Comparison of ENCODE assay signal across 8 mouse cellular contexts in genomic region chr4:35226496-35226992, GRCm38 (mm10). TPM values are rescaled to one million over a fixed set of nuclear protein-coding genes. Genes with fewer than 3 reads are reported as not detected.
A peak's percentile ranks its signal among the peaks of the same experiment; 100 is the strongest.
DNase-seq lines count a peak whose midpoint lies in the region; ATAC-seq and TF ChIP-seq lines count a peak whose summit lies in the region.

No protein-coding gene starts in this region.

- no peaks in the 10 kb centered on the region for H3K36me3 ChIP-seq in heart, postnatal 0 days (replicated peaks; ENCODE audit: control insufficient read depth, insufficient read depth, low read length)
- H3K36me3 ChIP-seq in hindbrain, embryonic 16.5 days (ENCODE audit: control insufficient read depth, insufficient read depth, low read length), result no peaks in the 10 kb centered on the region
- H3K36me3 ChIP-seq in midbrain, embryonic 15.5 days (replicated peaks), result no peaks in the 10 kb centered on the region

- no peaks in the 10 kb centered on the region for H3K27me3 ChIP-seq in heart, postnatal 0 days (ENCODE audit: control insufficient read depth, insufficient read depth, low read length)
- H3K27me3 ChIP-seq in hindbrain, embryonic 16.5 days (replicated peaks; ENCODE audit: control insufficient read depth, insufficient read depth, low read length), result no peaks in the 10 kb centered on the region
- no peaks in the 10 kb centered on the region for H3K27me3 ChIP-seq in midbrain, embryonic 15.5 days (replicated peaks)

- peak overlapping the region; percentile 90 for H3K9ac ChIP-seq in heart, postnatal 0 days (replicated peaks; ENCODE audit: low read depth, low read length)
- H3K9ac ChIP-seq in hindbrain, embryonic 16.5 days (ENCODE audit: low read depth, low read length), result peak overlapping the region; percentile 94
- peak overlapping the region; percentile 63 for H3K9ac ChIP-seq in midbrain, embryonic 15.5 days

- TF ChIP-seq EP300 in heart, postnatal 0 days (IDR thresholded peaks at IDR 0.05; ENCODE audit: low read depth), result no peak

- no peaks in the 10 kb centered on the region for H3K9me3 ChIP-seq in heart, postnatal 0 days (replicated peaks; ENCODE audit: control insufficient read depth, low read length)
- no peaks in the 10 kb centered on the region for H3K9me3 ChIP-seq in hindbrain, embryonic 16.5 days (ENCODE audit: control insufficient read depth, low read length)
- H3K9me3 ChIP-seq in midbrain, embryonic 15.5 days, result no peaks in the 10 kb centered on the region

- H3K4me2 ChIP-seq in heart, postnatal 0 days (ENCODE audit: low read depth, low read length), result peak overlapping the region; percentile 97
- H3K4me2 ChIP-seq in hindbrain, embryonic 16.5 days (ENCODE audit: low read length), result peak overlapping the region; percentile 64
- peak overlapping the region; percentile 75 for H3K4me2 ChIP-seq in midbrain, embryonic 15.5 days

- no peak for DNase-seq in heart, postnatal 0 days (ENCODE audit: low spot score)
- DNase-seq in heart, adult 18-20 months, result no peak
- no peak for DNase-seq in MN1 (ENCODE audit: low spot score)
- DNase-seq in left cerebral cortex, postnatal 4 days, result no peak
- DNase-seq in right cerebral cortex, adult 18-20 months, result no peak

- intact Hi-C loops in left cerebral cortex, postnatal 4 days (cut with DNase I), result no loop called here

- H3K4me1 ChIP-seq in heart, postnatal 0 days (ENCODE audit: control insufficient read depth, insufficient read depth), result peaks cover 19% of the 10 kb centered on the region; the same call in 1 of the 2 replicates
- H3K4me1 ChIP-seq in bone marrow macrophage, adult 2 months (ENCODE audit: control insufficient read depth, insufficient read depth, low read length), result peaks cover 21% of the 10 kb centered on the region
- peaks cover 2% of the 10 kb centered on the region; the same call in 1 of the 2 replicates for H3K4me1 ChIP-seq in hindbrain, embryonic 16.5 days (ENCODE audit: control insufficient read depth, insufficient read depth, low read depth, low read length)
- H3K4me1 ChIP-seq in midbrain, embryonic 15.5 days, result peaks cover 13% of the 10 kb centered on the region

- 9% methylated on average over 9 of the region's 9 CpGs for WGBS in heart, postnatal 0 days
- WGBS in hindbrain, embryonic 16.5 days, result 10% methylated on average over 9 of the region's 9 CpGs
- WGBS in midbrain, embryonic 15.5 days, result 10% methylated on average over 9 of the region's 9 CpGs

- peak overlapping the region; percentile 97 for H3K4me3 ChIP-seq in heart, postnatal 0 days (ENCODE audit: low read depth, low read length)
- peak overlapping the region; percentile 89 for H3K4me3 ChIP-seq in bone marrow macrophage, adult 2 months (ENCODE audit: insufficient read depth, low read length)
- peak overlapping the region; percentile 94 for H3K4me3 ChIP-seq in hindbrain, embryonic 16.5 days (ENCODE audit: low read length)
- H3K4me3 ChIP-seq in midbrain, embryonic 15.5 days, result peak overlapping the region; percentile 96

- no peak for TF ChIP-seq POLR2A in bone marrow macrophage, adult 2 months (IDR thresholded peaks at IDR 0.05; ENCODE audit: borderline replicate concordance, low read depth, low read length)

- ATAC-seq in heart, postnatal 0 days (ENCODE audit: insufficient read depth, low read depth), result peak; percentile 48
- ATAC-seq in hindbrain, embryonic 16.5 days, result no peak
- ATAC-seq in midbrain, embryonic 15.5 days (replicated peaks), result peak; percentile 76

- TF ChIP-seq CTCF in heart, postnatal 0 days (IDR thresholded peaks at IDR 0.05; ENCODE audit: low read depth), result no peak
- no peak for TF ChIP-seq CTCF in bone marrow macrophage, adult 2 months (IDR thresholded peaks at IDR 0.05; ENCODE audit: low read depth, low read length)

- peak overlapping the region; percentile 91 for H3K27ac ChIP-seq in heart, postnatal 0 days (ENCODE audit: low read depth)
- H3K27ac ChIP-seq in bone marrow macrophage, adult 2 months (ENCODE audit: insufficient read depth, low read depth, low read length), result peak overlapping the region; percentile 60
- H3K27ac ChIP-seq in hindbrain, embryonic 16.5 days (ENCODE audit: low read depth, low read length), result peak overlapping the region; percentile 78
- peak overlapping the region; percentile 92 for H3K27ac ChIP-seq in midbrain, embryonic 15.5 days

RNA-seq across cellular contexts. Expression of gene C9orf72, which starts 0.6 kb away (rescaled TPM):
- total RNA-seq in heart, postnatal 0 days (2014; rRNA removed; ENCODE audit: low replicate concordance), result 31.8 and 32.2 TPM in 2 replicates
- polyA plus RNA-seq in heart, postnatal 0 days (2015; fragmentation: Nextera tagmentation; extraction: Ambion mirVana), result 21.8 and 21.9 TPM in 2 replicates
- 10 to 100 TPM; 21.6 to 23.5 TPM for total RNA-seq in heart, adult 18-20 months (2021)
- polyA plus RNA-seq in bone marrow macrophage, adult 2 months (2012; ENCODE audit: insufficient read depth, insufficient read length, missing spikeins), result 35.7 and 42.2 TPM in 2 replicates
- 42.6 and 46.6 TPM in 2 replicates for polyA plus RNA-seq in hindbrain, embryonic 16.5 days (2015; fragmentation: Nextera tagmentation; extraction: Ambion mirVana)
- polyA plus RNA-seq in midbrain, embryonic 15.5 days (2015; fragmentation: Nextera tagmentation; extraction: Ambion mirVana), result 50.4 and 51.4 TPM in 2 replicates
- total RNA-seq in left cerebral cortex, postnatal 4 days (2021), result 10 to 100 TPM; 44.3 to 47.0 TPM
